Mouse (Mus musculus) heart, postnatal 0 days (tissue): ENCODE data around the gene Mrps18b. TPM values are rescaled to one million over a fixed set of nuclear protein-coding genes. Genes with fewer than 3 reads are reported as not detected.

Experiments used
- ATAC-seq: fragments of 200-750 bp; cut with Nextera tagmentation; 2 replicates; pipeline ENCODE4 v1.8.0; 2017; ENCODE audit warnings: low read depth, moderate number of reproducible peaks, moderate library complexity; ENCODE audit not compliant: insufficient read depth
- DNase-seq: peaks from one replicate; pipeline ENCODE4 v3.0.0-alpha.2; 2016; ENCODE audit warnings: low spot score
- H3K27ac ChIP-seq: fragments of 300-500 bp; sonication (generic); 2 replicates; pipeline ENCODE4 v1.5.1; 2014; ENCODE audit warnings: low read depth, mild to moderate bottlenecking
- H3K27me3 ChIP-seq: fragments of 300-500 bp; sonication (generic); 2 replicates; pipeline ENCODE4 v1.6.1; 2014; ENCODE audit warnings: low read length, mixed read lengths; ENCODE audit not compliant: control insufficient read depth, insufficient read depth
- H3K36me3 ChIP-seq: fragments of 300-500 bp; sonication (generic); replicated peaks from 2 replicates; pipeline ENCODE4 v1.6.1; 2014; ENCODE audit warnings: low read length, mixed read lengths; ENCODE audit not compliant: control insufficient read depth, insufficient read depth
- H3K4me1 ChIP-seq: fragments of 300-500 bp; sonication (generic); 2 replicates; pipeline ENCODE4 v1.6.1; 2014; ENCODE audit warnings: antibody characterized with exemption; ENCODE audit not compliant: control insufficient read depth, insufficient read depth
- H3K4me2 ChIP-seq: fragments of 300-500 bp; sonication (generic); 2 replicates; pipeline ENCODE4 v1.6.1; 2014; ENCODE audit warnings: low read depth, mild to moderate bottlenecking, low read length, moderate library complexity
- H3K4me3 ChIP-seq: fragments of 300-500 bp; sonication (generic); 2 replicates; pipeline ENCODE4 v1.5.1; 2014; ENCODE audit warnings: low read depth, low read length
- H3K9ac ChIP-seq: fragments of 300-500 bp; sonication (generic); replicated peaks from 2 replicates; pipeline ENCODE4 v1.6.1; 2014; ENCODE audit warnings: low read depth, low read length, mixed read lengths
- H3K9me3 ChIP-seq: fragments of 300-500 bp; sonication (generic); replicated peaks from 2 replicates; pipeline ENCODE4 v1.6.1; 2016; ENCODE audit warnings: low read length; ENCODE audit not compliant: control insufficient read depth
- CTCF ChIP-seq: IDR thresholded peaks from 2 replicates; pipeline ENCODE4 v1.5.1; 2016; ENCODE audit warnings: antibody characterized with exemption, control low read depth, low read depth
- EP300 ChIP-seq: IDR thresholded peaks from 2 replicates; pipeline ENCODE4 v1.6.1; 2016; ENCODE audit warnings: antibody characterized with exemption, low read depth
- WGBS: fragments of 180-500 bp; shearing (Covaris S2); extraction: QIAGEN DNeasy Blood & Tissue Kit; methylation state at CpG from one replicate; pipeline ENCODE4 v1.1.7; 2014; 5-methylcytosine and 5-hydroxymethylcytosine counted together
- polyA plus RNA-seq: library from polyadenylated mRNA; unstranded; fragments of >200 nt; fragmentation: Nextera tagmentation; extraction: Ambion mirVana; gene quantifications from 2 replicates; pipeline ENCODE4 v1.2.1, GENCODE M21; 2015
- total RNA-seq: library from RNA; depleted of rRNA; stranded (reverse); fragments of >200 nt; gene quantifications from 2 replicates; pipeline ENCODE4 v1.2.3, GENCODE M21; 2014; ENCODE audit warnings: low replicate concordance

Gene Mrps18b
- total and polyA plus RNA-seq, 2 experiments from 2014 or later = 73.7 to 77.0 TPM

DNA sequence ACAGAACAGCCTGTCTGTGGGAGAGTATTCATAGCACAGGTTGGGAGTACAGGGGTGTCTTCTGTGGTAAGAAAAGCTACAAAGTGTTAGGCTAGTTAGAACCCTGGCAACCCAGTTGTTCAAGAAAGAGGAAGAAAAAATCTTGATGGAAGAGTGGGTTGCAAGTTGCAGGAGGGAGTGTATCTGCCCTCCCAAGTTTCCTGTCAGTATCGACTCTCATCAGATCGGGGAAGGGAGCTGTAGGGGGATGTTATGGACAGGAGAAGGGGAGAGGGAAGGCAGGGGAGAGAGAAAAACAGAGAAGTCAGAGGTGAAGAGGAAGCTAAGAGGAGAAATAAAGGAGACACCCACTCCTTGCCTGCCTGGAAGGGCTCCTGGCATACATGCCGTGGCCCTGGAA lies 15.6 kb downstream of the Mrps18b start:
- H3K27ac ChIP-seq = no peak overlapping the region
- H3K9ac ChIP-seq = no peak overlapping the region
- H3K4me2 ChIP-seq = no peak overlapping the region
- H3K4me1 ChIP-seq = peaks cover 26% of the 10 kb centered on the region
- no peaks in the 10 kb centered on the region; the same call in 1 of the 2 replicates for H3K36me3 ChIP-seq
- ATAC-seq (no peak), DNase-seq (no peak)
- no peaks in the 10 kb centered on the region for H3K9me3 ChIP-seq
- TF ChIP-seq EP300 (no peak), CTCF (no peak)
- no peaks in the 10 kb centered on the region for H3K27me3 ChIP-seq
- no peak overlapping the region for H3K4me3 ChIP-seq
- 76% methylated on average over 3 of the region's 3 CpGs for WGBS

DNA sequence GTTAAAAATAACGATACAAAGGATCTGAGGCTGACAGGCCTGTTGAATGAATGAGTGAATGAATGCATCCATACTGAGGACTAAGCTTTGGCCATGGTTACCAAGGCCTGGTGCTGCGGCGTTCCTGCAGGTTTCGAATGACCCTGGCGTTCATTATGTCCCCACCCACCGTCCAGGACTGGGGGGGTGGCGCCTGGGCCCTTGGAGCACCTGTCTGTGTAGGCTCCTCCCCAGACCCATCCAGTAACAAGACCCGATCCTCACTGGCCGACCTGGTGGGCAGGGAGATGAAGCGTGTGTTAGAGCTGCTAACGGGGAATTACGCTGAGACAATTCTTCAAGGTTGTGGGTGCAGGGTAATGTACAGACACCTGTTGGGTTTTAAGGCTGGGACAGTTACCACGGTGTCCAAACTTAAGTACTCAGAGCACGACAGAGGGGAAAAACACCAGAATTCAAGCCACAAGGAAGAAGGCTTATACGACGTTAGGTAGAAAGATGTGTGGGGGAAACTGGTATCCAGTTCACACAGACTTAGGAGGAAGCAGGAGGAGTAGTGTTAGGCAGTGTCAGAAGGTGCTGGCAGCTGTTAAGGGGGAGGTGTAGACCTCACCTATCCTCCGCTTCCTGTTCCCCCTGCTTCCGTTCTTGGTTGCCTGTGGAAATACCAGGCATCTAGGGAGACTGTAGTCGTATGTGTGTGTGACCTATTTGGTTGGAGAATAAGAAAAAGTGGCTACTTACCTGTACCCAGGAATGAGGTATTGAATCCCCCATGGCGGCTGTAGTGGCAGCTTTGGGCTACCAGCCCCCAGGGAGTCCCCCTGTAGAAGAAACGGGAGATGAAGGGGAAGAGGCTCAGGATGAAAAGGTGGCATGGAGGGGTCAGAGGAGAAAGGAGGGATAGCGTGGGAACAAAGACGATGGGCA lies 18.3 kb downstream of the Mrps18b start:
- TF ChIP-seq EP300 = no peak
- no peak for TF ChIP-seq CTCF
- Histone ChIP-seq H3K9ac (0 out of 2 replicates have a peak overlapping the region, but pooled peaks have one; percentile 34), H3K36me3 (peaks cover 17% of the 10 kb centered on the region), H3K27me3 (no peaks in the 10 kb centered on the region), H3K27ac (peak overlapping the region; percentile 27), H3K4me1 (peaks cover 18% of the 10 kb centered on the region), H3K4me2 (peak overlapping the region; percentile 90), H3K9me3 (no peaks in the 10 kb centered on the region), H3K4me3 (peak overlapping the region; percentile 89)
- ATAC-seq (no peak), DNase-seq (no peak)
- WGBS = 40% methylated on average over 23 of the region's 23 CpGs

DNA sequence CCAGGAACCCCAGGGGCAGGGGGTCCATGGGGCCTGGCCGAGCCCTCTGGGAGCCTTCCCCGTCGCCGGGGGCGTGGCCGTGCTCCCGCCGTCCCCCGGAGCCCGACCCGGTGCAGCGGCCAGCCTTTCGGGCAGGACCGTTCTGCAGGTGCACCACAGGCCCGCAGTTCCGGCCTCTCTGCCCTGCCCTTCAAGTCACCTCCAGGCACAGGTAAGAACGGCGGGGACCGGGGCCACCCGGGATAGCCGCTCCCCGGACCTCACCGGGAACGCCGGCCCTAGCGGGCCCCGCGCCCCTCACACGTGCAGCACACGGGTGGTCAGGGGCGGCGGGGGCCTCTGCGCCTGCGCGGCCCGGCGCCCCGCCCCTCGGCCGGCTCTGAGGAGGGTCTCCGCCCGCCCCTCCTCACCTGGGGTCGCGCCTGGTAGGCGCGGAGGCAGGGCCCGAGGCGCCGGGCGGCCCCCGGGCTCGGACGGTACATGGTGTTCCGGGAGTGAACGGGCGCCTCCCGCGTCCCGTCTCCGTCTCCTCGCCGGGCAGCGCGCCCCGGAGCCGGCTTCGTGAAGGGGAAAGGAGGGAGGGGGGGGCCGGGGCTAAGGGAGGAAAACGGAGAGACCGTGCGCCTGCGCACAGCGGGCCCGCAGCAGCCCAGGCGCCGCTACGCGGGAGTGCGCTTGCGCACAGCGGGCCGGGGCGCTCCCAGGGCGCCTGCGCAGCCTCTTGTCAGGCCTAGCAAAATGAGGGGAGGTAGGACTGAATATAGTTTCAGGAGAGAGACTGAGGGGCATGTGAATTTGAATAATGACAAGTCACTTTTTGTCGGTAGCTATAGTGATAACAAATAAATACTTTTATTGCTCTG lies 19.2 kb downstream of the Mrps18b start, which contains the start of gene 2310061I04Rik:
2310061I04Rik (minus strand) TSS at position 651 of the 863 bp plus-strand sequence.
- under 1% methylated on average over 66 of the region's 86 CpGs for WGBS
- H3K9ac ChIP-seq = peak within 1 kb of the TSS; percentile 82
- H3K27ac ChIP-seq = peak within 1 kb of the TSS; percentile 78
- TF ChIP-seq EP300 = no peak
- no peak for TF ChIP-seq CTCF
- no peaks in the 10 kb centered on the region for H3K27me3 ChIP-seq
- peaks cover 23% of the 10 kb centered on the region for H3K36me3 ChIP-seq
- H3K4me1 ChIP-seq = peaks cover 14% of the 10 kb centered on the region
- DNase-seq = peak; percentile 94
- no peaks in the 10 kb centered on the region for H3K9me3 ChIP-seq
- H3K4me3 ChIP-seq = peak within 1 kb of the TSS; percentile 89
- H3K4me2 ChIP-seq = peak within 1 kb of the TSS; percentile 90
- peak; percentile 93 for ATAC-seq

DNA sequence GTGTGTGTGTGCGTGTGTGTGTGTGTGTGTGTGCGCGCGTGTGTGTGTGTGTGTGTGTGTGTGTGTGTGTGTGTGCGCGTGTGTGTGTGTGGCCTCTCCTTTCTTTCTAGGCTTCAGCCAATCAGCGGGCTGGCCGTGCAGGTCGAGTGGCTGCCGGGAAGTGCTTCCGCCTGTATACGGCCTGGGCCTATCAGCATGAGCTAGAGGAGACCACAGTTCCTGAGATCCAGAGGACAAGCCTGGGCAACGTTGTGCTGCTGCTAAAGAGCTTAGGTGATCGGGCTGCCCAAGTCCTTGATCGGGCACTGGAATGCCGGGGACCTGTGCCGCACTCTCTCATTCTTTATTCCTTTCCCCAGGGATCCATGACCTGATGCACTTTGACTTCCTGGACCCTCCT lies 28.5 kb downstream of the Mrps18b start:
- no peak overlapping the region for H3K4me3 ChIP-seq
- no peaks in the 10 kb centered on the region for H3K9me3 ChIP-seq
- DNase-seq = no peak
- H3K9ac ChIP-seq = no peak overlapping the region
- H3K27ac ChIP-seq = no peak overlapping the region
- H3K4me1 ChIP-seq = no peaks in the 10 kb centered on the region
- ATAC-seq = no peak
- peaks cover 95% of the 10 kb centered on the region for H3K36me3 ChIP-seq
- no peak overlapping the region for H3K4me2 ChIP-seq
- H3K27me3 ChIP-seq = no peaks in the 10 kb centered on the region
- no peak for TF ChIP-seq CTCF
- WGBS = 79% methylated on average over 14 of the region's 17 CpGs

DNA sequence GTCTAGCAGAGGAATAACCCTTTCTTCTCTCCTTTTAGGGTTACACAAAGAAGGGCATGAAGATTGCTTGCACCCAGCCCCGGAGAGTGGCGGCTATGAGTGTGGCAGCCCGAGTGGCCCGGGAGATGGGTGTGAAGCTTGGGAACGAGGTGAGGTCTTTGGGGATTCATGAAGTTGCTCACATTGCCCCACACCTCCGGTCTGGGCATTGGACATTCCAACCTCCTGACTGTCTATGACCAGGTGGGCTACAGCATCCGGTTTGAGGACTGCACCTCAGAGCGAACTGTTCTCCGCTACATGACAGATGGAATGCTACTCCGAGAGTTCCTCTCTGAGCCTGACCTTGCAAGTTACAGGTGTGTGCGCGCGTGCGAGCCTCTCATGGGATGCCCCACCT lies 32.4 kb downstream of the Mrps18b start:
- WGBS = 97% methylated on average over 14 of the region's 14 CpGs
- peaks cover 71% of the 10 kb centered on the region for H3K36me3 ChIP-seq
- no peak overlapping the region for H3K9ac ChIP-seq
- no peak overlapping the region for H3K4me3 ChIP-seq
- DNase-seq (no peak), ATAC-seq (no peak)
- H3K9me3 ChIP-seq = no peaks in the 10 kb centered on the region
- no peak overlapping the region for H3K4me2 ChIP-seq
- TF ChIP-seq CTCF = no peak
- no peak for TF ChIP-seq EP300
- H3K27me3 ChIP-seq = no peaks in the 10 kb centered on the region
- peaks cover 8% of the 10 kb centered on the region; the same call in 1 of the 2 replicates for H3K4me1 ChIP-seq
- H3K27ac ChIP-seq = no peak overlapping the region
